Mouse (Mus musculus) thymus, adult 18-20 months (tissue): ENCODE results near the gene Il10rb.

Experiments
- DNase-seq, 2 experiments: peaks; one replicate each; pipeline ENCODE4 v3.0.0; 2022; ENCODE audit warnings: mixed read lengths in 2 of 2

Gene Il10rb

DNA sequence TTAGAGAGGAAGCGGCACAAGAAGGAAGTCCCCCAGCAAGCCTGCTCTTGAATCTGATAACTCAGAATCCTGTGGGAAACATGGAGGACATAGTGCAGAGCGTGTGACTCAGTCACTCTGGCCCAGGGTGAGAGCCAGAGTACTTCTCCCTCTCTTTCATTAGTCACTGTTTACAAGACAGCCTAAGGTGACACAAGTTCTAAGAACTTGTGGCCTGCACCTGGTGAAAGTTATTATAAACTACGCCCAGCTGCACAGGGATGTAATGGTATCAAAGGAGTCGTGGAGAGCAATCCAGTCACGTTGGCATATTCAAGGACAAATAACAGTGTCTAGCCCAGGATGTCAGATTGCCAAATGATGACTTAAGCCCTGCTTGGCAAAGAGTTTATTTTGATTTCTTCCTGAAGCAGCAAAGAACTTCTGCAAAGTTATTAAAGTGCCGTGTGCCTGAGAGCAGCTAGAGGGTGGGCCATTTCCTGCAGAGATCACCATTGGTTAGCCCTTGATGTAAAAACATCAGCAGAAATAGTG, 46.5 kb downstream of the Il10rb start:
- no peak for DNase-seq

DNA sequence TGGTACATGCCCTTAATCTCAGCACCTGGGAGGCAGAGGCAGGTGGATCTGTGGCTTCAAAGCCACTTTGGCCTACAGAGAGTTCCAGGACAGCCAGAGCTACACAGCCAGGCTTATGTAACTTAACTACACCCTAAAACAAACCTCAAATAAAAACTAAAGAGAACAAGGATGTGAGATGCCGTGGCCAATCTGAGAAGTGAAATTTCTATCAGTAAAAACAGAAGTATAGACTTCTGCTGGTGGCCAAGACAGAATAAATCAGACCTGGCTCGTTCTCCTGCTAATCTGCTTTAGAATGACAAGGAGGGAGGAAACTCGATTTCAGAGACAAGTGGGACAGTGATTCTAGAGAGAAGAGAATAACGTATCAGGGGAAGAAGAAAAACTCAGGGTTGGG, 49.9 kb downstream of the Il10rb start:
- no peak for DNase-seq

DNA sequence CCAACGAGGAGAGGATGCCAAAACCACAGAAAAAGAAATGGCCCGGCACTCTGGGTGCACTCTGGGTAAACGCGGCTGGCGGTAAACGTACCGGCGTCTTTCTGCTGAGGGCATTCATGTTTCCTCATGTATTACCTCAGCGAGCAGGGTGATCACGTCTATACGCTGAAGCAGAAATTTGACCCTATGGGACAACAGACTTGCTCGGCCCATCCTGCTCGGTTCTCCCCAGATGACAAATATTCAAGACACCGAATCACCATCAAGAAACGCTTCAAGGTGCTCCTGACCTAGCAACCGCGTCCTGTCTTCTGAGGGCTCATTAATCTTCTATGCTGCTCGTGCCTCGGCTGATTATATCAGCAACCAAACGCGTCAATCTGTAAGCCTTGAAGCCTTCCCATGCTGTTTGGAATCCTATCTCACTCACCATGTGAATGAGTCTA, 52.4 kb downstream of the Il10rb start:
- peak; percentile 74 to 83 for DNase-seq

DNA sequence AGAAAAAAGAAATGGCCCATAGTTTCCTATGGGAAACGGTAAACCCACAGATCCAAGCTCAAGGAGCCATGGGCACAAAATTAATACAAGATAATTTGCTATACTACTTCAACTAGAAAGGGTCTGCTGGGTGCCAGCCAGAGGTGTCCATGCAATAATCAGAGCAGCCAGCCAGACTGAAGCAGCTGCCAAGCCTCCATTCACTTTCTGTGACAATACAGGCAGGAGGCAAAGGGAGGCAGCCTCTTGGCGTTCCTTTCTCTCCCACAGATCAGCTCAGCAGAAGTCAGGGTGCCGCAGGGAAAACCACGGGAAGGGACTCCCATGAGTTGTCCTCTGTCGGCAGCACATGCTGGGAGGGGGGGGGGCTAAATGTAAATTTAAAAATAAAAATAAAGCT, 53.0 kb downstream of the Il10rb start:
- DNase-seq: peak in 1 of 2 experiments; percentile 49

DNA sequence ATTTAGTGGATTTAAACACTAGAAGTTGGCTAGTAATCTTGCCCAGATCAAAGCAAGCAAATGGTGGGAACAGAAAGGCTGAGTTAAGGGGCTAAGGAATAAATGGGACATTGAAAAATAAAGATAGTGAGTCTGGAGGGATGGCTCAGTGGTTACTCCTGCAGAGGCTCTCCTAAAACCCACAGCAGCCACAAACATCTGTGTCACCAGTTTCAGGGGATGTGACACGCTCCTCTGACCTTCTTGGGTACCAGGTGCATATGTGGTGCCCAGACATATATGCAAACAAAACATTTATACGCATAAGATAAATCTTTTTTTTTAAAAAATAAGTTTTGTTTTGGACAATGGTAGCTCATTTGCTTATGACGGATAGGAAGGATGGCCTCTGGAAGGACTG, 53.4 kb downstream of the Il10rb start:
- peak in 1 of 2 experiments; percentile 60 for DNase-seq

DNA sequence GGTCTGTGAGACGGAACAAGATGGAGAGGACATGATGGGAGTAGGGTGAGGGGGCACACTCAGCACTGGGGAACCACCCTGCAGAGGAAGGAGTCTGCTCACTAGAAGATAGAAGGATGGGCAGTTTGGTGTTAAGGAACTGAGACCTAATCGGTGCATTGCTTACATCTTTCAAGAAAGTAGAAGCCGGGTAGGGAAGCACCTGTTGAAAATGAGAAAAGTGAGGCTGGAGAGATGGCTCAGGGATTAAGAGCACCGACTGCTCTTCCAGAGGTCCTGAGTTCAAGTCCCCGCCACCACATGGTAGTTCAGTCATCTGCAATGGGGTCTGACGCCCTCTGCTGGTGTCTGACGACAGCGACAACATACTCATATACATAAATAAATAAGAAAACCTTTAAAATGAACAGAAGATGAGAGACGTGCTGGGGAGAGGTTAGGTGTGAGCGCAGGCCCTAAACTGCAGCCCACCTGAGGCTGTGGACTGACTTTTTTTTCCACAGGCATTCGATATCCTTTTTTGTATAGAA, 53.9 kb downstream of the Il10rb start:
- DNase-seq: peak in 1 of 2 experiments; percentile 61

DNA sequence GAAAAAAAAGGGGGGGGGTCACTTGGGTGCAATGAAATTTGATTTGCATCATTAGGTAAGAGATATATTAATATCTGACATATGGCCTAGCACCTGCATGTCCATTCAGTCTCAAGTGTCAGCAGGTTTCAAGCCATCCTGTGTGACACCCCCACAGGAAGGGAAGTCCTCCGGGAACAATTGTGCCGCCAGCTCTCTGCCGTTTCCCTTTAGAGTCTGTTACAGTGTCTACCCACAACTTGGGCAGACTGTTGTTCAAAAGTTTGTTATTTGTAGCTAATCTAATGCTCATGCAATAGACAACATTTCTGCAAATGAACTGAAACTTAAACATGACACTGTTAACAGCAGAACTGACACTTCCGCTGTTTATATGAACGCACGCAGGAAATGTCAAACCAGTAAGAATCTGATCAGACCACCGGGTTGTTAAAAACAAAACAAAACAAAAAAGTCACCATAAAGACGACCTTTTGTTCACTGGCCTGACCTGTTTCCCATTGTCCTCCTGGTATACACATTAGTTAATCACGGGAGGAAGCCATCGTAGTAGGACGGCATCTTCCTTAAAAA, 55.2 kb downstream of the Il10rb start:
- DNase-seq: no peak

DNA sequence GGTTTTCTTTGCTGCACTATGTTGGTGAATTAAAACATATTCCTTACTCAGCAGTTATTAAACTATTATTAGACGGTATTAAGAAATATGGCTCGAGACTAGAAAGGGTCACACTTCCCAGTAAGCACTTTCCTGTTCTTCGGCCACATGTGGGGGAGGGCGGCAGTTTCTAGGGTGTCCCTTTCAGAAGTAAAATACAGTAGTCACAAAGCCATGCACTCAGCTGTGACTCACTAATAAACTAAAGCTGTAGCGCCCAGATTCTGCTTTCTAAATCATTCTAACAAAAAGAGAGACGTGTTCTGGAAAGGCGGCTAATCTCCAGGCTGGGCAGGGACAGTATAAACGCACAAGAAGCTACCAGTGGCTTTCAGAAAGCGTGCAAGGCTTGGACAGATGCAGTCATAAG, 55.8 kb downstream of the Il10rb start:
- no peak for DNase-seq

DNA sequence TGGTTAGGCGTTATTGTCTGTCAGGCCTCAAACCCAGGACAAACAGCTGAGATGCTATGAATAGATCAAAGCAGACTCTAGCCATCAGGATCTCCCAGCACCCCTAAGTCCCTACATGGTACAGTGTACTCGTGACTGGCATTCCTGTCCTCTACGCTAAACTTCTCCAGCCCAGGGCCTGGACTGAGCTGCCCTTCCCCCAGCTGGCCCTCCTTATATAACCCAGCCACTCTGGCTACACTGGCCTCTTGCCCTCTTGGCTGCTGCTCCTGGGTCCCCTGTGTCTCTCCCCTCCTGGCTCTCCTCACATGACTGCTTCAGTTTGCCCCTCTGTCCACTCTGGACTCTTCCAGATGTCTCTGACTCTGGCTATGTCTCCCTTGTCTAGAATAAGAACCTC, 56.7 kb downstream of the Il10rb start:
- no peak for DNase-seq

DNA sequence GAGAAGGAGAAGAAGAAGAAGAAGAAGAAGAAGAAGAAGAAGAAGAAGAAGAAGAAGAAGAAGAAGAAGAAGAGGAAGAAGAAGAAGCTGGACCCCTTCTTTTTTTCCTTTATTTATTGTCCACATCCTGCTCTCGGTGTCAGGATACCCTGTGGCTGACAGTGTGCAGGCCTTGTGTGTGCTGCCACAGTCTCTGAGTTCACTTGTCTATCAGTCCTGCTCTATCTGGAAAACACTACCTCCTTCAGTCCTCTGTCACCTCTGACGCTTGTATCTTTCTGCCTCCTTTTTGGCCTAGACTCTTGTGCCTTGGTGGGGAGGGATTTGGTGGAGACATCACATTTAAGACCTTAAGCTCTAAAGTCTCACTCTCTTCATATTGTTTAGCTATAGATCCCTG, 57.4 kb downstream of the Il10rb start:
- no peak for DNase-seq

DNA sequence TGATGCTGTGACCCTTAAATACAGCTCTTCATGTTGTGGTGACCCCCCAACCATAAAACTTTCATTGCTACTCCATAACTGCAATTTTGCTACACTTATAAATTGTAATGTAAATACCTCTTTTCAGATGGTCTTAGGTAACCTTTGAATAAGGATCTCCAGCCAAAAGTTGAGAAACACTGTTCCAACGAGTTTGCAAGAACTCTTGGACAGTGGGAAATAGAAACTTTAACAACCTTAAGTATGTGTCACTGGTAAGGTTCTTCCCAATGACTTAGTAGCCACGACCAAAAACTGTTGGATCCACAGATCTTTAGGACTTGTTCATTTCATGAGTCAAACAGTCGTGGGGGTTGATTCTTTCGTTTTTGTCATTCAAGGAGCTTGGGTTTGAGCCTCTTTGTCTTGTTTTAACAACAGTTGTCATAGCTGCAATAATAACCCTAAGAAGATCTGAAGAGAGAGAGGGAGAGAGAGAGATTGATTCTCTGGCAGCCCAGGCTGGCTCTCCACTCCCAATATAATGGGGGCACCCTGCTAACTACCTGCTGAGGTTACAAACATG, 58.0 kb downstream of the Il10rb start:
- DNase-seq: no peak

DNA sequence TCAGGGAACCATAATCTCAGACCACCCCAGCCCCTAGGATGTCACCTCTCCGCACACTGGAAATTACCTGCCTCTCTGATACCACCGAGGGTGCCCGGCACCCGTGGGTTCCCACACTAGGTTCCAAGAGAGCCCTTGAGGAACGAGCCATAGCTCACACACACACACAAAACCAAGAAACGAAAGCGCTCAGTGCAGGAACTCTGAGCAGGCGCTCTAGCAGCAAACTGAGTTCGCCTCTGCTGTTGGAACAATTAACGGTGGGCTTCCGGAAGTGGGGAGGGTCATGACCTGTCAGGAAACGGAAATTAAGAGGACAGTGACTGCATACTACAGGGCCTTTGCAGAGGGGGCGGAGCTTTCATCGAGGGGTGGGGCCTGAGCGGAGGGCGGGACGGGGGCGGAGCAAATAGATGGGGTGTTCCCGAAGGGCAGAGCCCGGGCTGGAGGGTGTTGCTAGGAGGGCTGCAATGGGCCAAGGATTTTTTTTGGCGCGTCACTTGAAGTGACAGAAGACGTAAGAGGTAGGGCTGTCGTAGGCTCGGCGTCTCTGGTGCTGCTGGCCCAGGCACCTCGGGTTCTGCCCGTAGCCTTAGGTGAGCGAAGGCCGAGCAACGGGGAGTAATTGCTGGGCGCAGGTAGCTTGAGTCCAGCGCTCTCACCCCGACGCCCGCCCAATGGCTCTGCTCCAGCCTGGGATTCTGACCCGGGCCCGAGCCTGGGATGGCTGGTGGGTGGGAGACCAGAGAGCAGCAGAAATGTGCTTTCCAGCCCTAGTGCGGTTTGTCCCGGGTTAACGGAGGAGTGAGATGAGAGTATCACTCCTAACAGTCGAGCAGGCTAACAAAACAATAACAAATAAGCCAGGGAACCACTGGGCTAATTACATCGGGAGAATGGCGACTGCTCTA, 58.9 kb downstream of the Il10rb start:
- peak; percentile 81 to 89 for DNase-seq

DNA sequence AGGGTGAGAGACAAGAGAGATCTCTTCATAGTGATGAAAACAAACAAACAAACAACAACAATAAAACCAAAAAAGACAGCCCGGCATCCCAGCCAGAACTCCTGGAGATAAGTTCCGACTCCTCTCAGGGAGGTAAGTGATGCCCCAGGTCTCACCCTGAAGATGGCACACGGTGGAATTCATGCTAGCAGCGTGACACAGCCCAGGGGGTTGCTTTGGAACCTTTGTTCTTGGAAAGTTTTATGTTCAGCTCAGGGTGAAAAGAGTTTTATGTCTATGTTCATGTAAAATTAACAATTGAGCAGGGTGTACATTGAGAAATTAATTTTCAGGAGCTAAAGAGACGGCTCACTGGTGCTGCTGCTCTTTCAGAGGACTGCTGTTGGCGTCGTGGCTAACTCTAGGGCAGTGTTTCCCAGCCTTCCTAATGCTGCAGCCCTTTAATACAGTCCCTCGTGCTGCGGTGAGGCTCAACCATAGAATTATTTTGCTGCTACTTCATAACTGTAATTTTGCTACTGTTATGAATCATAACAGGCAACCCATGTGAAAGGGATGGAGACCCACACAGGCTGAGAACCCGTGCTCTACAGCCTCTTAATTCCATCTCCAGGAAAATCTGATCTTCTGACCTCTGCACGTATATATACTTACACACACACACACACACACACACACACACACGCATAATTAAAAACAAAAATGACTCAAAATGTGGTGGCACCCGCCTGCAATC, 59.7 kb downstream of the Il10rb start:
- no peak for DNase-seq

DNA sequence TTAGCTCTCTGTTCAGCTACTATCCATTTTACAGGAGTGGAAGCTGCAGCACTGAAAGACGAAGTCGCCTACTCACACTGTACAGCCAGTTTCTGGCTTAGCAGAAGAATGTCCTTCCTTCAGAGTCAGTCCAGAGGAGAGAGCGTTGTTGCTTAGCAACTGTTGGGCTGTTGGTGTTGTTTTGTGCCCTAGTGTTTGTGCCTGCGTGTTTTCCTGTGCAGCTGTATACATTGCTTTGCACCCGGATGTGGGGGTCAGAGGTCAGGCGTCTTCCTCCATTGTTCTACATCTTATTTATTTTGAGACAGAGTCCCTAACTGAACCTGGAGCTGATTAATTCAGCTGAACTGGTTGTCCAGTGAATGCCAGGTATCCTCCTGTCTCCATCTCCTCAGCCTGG, 60.6 kb downstream of the Il10rb start:
- DNase-seq: no peak

DNA sequence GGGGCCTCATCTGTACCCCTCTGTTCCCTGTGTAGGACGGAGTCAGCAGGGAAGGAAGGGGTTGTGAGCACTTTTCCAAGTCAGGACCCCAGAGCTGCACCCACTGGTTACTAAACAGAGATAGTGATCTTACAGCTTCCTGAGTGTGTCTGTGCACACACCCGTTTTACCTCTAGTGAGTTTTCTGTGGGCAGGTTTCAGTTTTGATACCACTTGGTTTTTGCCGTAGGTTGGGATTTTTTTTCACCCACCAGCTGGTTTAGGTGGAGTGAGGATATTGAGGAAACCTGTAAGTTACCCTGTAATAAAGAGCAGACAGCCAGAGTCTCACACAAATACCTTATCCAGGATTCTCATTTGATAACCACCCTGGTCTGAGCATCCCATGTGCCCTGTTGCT, 64.5 kb downstream of the Il10rb start:
- DNase-seq: no peak

DNA sequence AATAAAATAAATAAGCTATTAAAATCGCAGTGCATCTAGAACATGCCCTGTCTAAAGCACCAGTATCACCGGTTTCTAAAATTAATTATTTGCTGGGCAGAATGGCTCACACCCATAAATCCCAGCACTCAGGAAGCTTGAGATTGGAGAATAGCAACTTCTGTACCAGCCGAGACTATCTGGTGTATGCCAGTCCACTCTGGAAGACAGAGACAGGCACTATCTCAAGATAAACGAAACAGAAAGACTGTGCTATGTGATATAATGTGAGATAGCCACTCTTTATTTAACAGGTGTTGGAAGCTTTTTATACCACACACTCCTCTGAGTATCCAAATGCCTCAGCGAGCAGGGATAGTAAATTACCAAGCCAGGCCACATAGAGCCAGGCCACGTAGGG, 65.5 kb downstream of the Il10rb start:
- DNase-seq: no peak
